Mouse (Mus musculus): ENCODE measurements around the gene Tcirg1.

DNA sequence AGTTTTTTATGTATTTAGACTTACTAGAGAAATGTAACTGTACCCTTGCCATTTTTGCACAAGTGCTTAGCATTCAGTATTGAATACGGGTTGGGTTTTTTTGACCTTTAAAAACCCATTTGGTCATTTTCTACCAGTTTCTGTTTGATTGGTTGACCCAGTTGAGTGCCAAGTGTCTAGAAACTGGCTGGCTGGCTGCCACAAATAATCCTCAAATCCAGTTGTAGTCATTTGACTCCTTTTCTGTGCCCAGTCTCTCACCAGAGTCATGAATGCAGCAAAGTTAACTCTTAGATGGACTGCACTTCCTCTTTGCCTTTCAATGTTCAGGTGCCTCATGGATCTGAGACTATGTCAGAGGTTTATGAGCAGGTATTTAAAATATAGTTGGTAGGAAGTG, 53.0 kb downstream of the Tcirg1 start:
- TF ChIP-seq CTCF (IDR thresholded peaks at IDR 0.05; ENCODE audit: control insufficient read depth, insufficient read depth, low read length) (no peak), POLR2A (IDR thresholded peaks at IDR 0.05; ENCODE audit: borderline replicate concordance, control insufficient read depth, low read depth, low read length) (no peak)

Data from bone marrow, adult 2 months (tissue).